Mouse (Mus musculus): Measurements from ENCODE around the gene Snx12.

Snx12 gene

GRCm38 (mm10) chrX:101221834-101222795, at the start of gene Snx12:
Gene Snx12 (minus strand): TSS chrX:101222563.
- DNase-seq (ENCODE audit: low read depth, low spot score): peak; percentile 82

DNA sequence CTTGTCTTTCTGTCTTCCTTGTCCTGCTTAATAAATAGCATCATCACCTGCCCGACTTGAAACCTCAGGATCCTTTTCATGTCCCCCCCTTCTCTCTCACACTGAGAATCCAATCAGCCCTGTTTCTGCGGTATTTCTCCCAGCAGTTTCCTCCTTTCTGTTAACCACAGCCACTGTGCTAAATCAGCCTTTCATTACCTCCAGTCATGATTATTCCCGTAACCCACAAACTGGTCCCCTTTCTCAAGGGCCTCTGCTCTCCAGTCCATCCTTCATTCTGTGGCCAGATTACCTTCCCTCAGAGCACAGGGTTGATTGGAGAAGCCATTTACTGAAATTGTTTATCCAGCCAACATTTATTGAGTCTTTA, 46.4 kb upstream of the Snx12 start, which contains the start of gene Gm20489:
Gene Gm20489, minus strand, starts transcription at position 269 of the 370 bp plus-strand sequence.
- no peak for DNase-seq (ENCODE audit: low read depth, low spot score)

DNA sequence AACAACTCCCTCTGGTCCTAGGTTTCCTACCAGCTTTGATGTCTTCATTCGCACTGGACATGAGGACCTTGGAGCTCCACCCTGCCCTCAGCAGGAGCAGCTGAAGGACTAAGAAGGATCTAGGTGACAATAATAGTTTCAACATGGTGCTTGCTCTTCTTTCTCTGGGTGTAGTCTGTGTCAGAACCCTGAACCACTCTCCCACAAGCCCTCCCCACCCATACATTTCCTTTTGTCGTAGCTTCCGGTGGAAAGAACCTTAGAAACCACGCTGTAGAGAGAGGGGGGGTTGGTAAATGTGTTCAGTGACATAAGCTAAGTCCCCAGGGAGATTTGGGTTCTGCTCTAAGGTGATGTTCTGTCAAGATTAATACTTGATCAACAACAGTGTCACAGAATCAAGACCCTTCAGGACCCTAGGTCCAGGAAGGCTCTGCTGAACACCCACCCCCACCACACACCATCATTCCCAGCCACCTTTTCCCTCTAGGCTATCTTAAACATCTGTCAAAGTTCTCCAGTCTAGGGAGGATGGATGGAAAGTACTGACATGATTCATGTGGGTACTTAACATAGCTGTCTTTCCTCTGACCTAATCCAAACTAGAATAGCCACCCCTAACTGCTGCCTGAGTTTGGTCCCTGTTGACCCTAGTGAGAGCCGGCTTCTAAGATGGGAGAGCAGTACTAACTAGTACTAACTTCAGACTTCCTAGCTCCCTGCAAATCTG, 45.8 kb upstream of the Snx12 start, which contains the start of gene Il2rg:
Gene Il2rg, minus strand, starts transcription at position 231 of the 730 bp plus-strand sequence.
- DNase-seq (ENCODE audit: low read depth, low spot score): no peak

- DNase-seq (ENCODE audit: low read depth, low spot score): no peak
Measured at GRCm38 (mm10) chrX:101266631-101267030, 44.3 kb upstream of the Snx12 start.

GRCm38 (mm10) chrX:101263892-101264291, 41.5 kb upstream of the Snx12 start, which contains the start of gene Gm614:
Gene Gm614 (minus strand): TSS chrX:101263992.
- DNase-seq (ENCODE audit: low read depth, low spot score): no peak

DNA sequence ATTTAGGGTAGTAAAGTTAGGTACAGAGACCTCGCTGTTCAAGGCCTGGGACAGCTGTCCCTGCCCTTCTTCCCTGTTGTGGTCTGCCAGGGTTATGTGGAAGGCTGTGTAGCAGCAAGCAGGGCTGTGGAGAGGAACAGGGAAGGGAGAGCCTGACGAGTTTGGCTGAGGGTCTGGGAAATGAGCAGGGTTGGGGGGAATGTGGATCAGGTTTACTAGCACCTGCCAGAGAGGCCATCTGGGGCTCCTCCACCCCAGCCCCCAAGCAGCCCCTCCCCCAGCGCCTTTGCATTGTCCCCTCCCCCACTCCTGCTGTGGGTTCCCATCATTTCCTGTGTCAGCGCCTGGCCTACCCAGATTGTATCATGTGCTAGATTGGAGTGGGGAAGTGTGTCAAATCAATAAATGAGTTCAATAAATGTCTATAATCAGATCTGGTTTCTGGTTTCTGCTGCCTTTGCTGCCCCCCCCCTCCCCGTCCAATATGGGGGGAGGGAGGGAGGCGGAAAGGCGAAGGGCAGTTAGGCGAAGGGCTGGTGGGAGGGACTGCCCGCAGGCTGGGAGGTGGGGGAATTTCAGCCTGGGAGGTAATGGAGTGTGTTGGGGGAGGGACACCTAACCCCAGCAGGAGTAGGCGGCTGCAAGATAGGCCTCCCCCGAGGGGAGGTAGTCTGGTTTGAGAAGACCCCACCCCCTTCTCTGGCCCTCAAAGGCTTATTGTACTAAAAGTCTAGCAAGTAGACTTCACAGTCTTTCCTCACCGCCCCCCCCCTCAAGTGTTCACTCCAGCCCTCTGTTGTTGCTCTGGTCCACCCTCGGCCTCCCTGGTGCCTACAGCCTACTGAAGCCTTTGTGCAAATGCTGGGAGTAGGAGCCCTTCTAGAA, 38.3 kb upstream of the Snx12 start:
- DNase-seq (ENCODE audit: low read depth, low spot score): no peak

DNA sequence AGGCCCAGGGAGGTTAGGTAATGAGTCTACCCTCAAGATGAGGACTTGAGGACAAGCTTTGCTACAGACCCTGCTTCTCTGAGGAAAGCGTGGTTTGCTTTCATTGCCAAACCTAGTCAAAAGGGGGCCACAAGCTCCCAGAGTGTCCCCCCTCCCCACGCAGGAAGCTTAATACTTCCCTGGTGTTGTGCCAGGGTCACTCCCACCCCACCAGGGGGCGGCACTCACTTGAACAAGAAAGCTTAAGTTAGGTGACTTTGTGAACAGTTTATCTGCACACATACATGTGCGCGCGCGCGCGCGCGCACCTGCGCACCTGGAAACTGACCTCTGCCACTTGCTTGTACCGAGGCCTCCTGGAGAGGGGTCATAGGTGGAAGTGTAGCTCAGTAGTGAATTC, 34.2 kb upstream of the Snx12 start:
- DNase-seq (ENCODE audit: low read depth, low spot score): no peak

DNA sequence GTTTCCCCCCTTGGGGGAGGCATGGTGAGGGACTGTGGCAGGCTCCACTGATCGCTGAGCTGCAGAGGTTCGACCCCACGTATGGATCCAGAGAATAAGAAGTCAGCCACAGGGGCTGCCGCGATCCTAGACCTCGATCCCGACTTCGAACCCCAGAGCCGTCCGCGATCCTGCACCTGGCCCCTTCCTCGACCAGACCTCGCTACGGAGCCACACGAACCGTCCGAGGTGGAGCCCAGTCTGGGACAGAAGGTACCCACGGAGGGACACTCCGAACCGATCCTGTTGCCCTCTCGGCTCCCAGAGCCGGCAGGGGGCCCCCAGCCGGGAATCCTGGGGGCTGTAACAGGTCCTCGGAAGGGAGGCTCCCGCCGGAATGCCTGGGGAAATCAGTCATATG, 32.4 kb upstream of the Snx12 start:
- no peak for DNase-seq (ENCODE audit: low read depth, low spot score)

- peak; percentile 71 for DNase-seq (ENCODE audit: low read depth, low spot score)
Measured at GRCm38 (mm10) chrX:101253952-101254729, 31.8 kb upstream of the Snx12 start, which contains the start of gene Foxo4. Gene Foxo4 (plus strand): TSS chrX:101254528.

- DNase-seq (ENCODE audit: low read depth, low spot score): no peak
Measured at GRCm38 (mm10) chrX:101245011-101245410, 22.6 kb upstream of the Snx12 start.

DNA sequence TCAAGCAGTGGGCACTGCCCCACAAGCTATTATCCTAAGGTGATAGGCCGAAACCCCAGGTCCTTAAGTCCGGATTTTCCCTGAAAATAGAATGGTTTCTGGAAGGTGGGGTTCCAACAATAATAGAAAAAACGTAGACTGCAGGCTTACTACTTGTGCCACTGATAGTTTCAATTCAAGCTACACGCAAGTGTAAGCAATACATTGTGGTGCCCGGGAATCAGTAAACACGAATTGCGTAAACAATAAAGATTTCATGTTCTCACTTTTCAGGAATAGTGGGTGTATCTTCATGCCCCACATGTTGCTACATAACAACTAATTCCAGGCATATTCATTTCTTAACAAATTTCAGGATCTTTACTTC, 416 bp upstream of the Snx12 start:
- DNase-seq (ENCODE audit: low read depth, low spot score): no peak

DNA sequence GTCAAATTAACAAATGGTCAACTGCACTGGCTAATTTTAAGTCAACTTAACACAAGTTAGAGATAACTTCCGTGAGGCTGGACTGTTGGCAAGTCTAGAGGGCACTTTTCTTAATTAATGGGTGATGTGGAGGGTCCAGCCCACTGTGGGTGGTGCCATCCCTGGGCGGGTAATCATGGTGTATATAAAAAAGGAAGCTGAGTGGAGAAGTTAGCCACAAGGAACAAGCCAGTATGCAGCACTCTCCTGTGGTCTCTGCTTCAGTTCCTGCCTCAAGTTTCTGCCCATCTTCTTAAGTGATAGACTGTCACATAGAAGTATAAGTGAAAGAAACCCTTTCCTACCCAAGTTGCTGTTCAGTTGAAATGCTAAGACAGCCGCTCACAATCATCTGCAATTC, 33.1 kb downstream of the Snx12 start:
- no peak for DNase-seq (ENCODE audit: low read depth, low spot score)

DNA sequence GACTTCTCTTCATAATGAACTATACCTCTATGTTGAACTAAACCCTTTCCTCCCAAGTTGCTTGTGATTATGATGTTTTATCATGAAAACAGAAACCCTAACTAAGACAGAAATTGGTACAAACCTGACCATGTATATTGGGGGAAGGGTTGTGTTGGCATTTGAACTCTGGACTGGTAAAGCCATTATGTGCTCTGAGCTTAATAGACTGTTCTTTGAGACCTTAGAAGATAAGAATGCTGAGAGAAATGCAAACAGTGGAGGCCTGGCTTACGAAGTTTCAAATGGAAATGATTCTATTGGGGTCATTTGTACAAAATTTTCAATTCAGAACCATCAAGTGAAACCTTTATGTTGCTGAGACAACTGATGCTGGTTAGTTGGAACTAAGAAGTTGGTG, 34.7 kb downstream of the Snx12 start:
- DNase-seq (ENCODE audit: low read depth, low spot score): no peak

- no peak for DNase-seq (ENCODE audit: low read depth, low spot score)
Measured at GRCm38 (mm10) chrX:101173388-101173787, 49.0 kb downstream of the Snx12 start.

DNA sequence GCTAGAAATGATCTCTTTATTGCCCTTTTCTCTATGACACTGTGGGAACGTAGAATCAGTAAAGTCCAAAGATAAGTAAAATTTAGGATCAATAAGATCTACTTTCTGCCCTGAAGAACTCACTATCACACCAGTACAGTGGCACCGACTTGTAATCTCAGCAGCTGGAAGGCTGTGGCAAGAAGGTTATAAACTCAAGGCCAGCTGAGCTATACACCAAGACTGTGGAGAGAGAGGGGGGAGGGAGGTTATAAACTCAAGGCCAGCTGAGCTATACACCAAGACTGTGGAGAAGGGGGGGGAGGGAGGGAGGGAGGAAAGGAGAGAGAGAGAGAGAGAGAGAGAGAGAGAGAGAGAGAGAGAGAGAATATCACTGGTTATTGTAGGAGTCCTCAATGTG, 53.9 kb downstream of the Snx12 start:
- DNase-seq (ENCODE audit: low read depth, low spot score): no peak

GRCm38 (mm10) chrX:101163739-101164138, 58.6 kb downstream of the Snx12 start:
- DNase-seq (ENCODE audit: low read depth, low spot score): no peak

GRCm38 (mm10) chrX:101163278-101163677, 59.1 kb downstream of the Snx12 start:
- no peak for DNase-seq (ENCODE audit: low read depth, low spot score)

GRCm38 (mm10) chrX:101162532-101162931, 59.8 kb downstream of the Snx12 start:
- DNase-seq (ENCODE audit: low read depth, low spot score): no peak

- DNase-seq (ENCODE audit: low read depth, low spot score): no peak
Measured at GRCm38 (mm10) chrX:101157488-101157887, 64.9 kb downstream of the Snx12 start.

GRCm38 (mm10) chrX:101156369-101156768, 66.0 kb downstream of the Snx12 start:
- no peak for DNase-seq (ENCODE audit: low read depth, low spot score)

DNA sequence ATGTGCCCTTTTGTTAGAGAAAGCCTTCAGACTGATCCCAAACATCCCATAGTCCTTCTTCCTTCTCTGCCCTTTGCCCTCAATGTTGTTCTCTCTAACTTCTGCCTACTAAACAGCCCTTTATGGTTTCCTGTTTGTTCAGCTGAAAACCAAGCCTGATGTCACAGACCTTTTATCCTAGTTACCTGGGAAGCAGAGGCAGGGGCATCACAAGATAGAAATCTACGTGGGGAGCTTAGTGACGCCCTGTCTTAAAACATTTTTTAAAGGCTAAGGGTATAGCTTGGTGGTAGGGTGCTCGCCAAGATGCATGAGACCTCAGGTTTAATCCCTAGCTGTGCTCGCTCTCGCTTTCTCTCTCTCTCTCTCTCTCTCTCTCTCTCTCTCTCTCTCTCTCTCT, 74.9 kb downstream of the Snx12 start:
- no peak for DNase-seq (ENCODE audit: low read depth, low spot score)

Data from retina, postnatal 7 days (tissue).